Mouse (Mus musculus) MEL (cell line): ENCODE results near the gene Morc4. TPM values are rescaled to one million over a fixed set of nuclear protein-coding genes. Genes with fewer than 3 reads are reported as not detected.

Experiments used
- DNase-seq: peaks from one replicate; pipeline ENCODE4 v3.0.0; 2011; ENCODE audit warnings: low read depth, low spot score
- H3K27ac ChIP-seq: 2 replicates; pipeline ENCODE4 v1.5.1; 2012; ENCODE audit warnings: low read depth, mild to moderate bottlenecking, control low read depth, low read length, moderate library complexity; ENCODE audit not compliant: control insufficient read depth
- H3K27me3 ChIP-seq, 2 experiments: fragments of 150-350 bp in 1 of 2; sonication (generic) in 1 of 2; 2 replicates each; pipeline ENCODE4 v1.6.1; 2012; ENCODE audit warnings: low read length in 2 of 2, mild to moderate bottlenecking in 2 of 2, improper control_type of control experiment in 1 of 2, moderate library complexity in 1 of 2; ENCODE audit not compliant: insufficient read depth in 2 of 2, control insufficient read depth in 1 of 2
- H3K36me3 ChIP-seq, 2 experiments: 2 replicates each; pipeline ENCODE4 v1.6.1; 2012 to 2014; ENCODE audit warnings: low read length in 2 of 2, improper control_type of control experiment in 1 of 2, inconsistent platforms in 1 of 2, mild to moderate bottlenecking in 1 of 2; ENCODE audit not compliant: insufficient read depth in 2 of 2, control insufficient read depth in 1 of 2
- H3K4me1 ChIP-seq, 2 experiments: fragments of 150-350 bp in 1 of 2; sonication (generic) in 1 of 2; 2 replicates each; pipeline ENCODE4 v1.6.1; 2012; ENCODE audit warnings: low read length in 2 of 2, improper control_type of control experiment in 1 of 2, mild to moderate bottlenecking in 1 of 2; ENCODE audit not compliant: insufficient read depth in 2 of 2, control insufficient read depth in 1 of 2
- H3K4me3 ChIP-seq, 2 experiments: fragments of 150-350 bp in 1 of 2; sonication (generic) in 1 of 2; 2 replicates each; pipeline ENCODE4 v1.5.1; 2012; ENCODE audit warnings: low read depth in 2 of 2, low read length in 2 of 2, mild to moderate bottlenecking in 2 of 2, moderate library complexity in 2 of 2, control low read depth in 1 of 2, improper control_type of control experiment in 1 of 2; ENCODE audit not compliant: control insufficient read depth in 1 of 2, insufficient read depth in 1 of 2
- H3K79me2 ChIP-seq: 2 replicates; pipeline ENCODE4 v1.6.1; 2012; ENCODE audit warnings: mild to moderate bottlenecking, low read length, moderate library complexity; ENCODE audit not compliant: control insufficient read depth, poor library complexity, insufficient read depth
- H3K9ac ChIP-seq: 2 replicates; pipeline ENCODE4 v1.6.1; 2012; ENCODE audit warnings: low read depth, mild to moderate bottlenecking, control low read depth, low read length, moderate library complexity; ENCODE audit not compliant: control insufficient read depth, poor library complexity, severe bottlenecking
- H3K9me3 ChIP-seq: fragments of 150-350 bp; sonication (generic); replicated peaks from 2 replicates; pipeline ENCODE4 v1.6.1; 2012; ENCODE audit warnings: mild to moderate bottlenecking, low read length, improper control_type of control experiment, moderate library complexity; ENCODE audit not compliant: insufficient read depth
- BHLHE40 ChIP-seq: IDR thresholded peaks from 2 replicates; pipeline ENCODE4 v1.6.1; 2012; ENCODE audit warnings: low read depth, mild to moderate bottlenecking, inconsistent platforms, low read length, improper control_type of control experiment, borderline replicate concordance
- CHD2 ChIP-seq: IDR thresholded peaks from 2 replicates; pipeline ENCODE4 v1.6.1; 2011; ENCODE audit warnings: low read length, improper control_type of control experiment
- CTCF ChIP-seq, 3 experiments: IDR thresholded peaks in 2 of 3; conservative IDR thresholded peaks in 1 of 3; 2 replicates each; pipeline ENCODE4 v1.5.1; 2011 to 2012; ENCODE audit warnings: low read length in 3 of 3, low read depth in 2 of 3, mild to moderate bottlenecking in 2 of 3, improper control_type of control experiment in 1 of 3, inconsistent platforms in 1 of 3, mixed read lengths in 1 of 3, moderate library complexity in 1 of 3; ENCODE audit not compliant: control insufficient read depth in 1 of 3, insufficient read depth in 1 of 3, poor library complexity in 1 of 3, severe bottlenecking in 1 of 3
- E2F4 ChIP-seq: IDR thresholded peaks from 2 replicates; pipeline ENCODE4 v1.6.1; 2011; ENCODE audit warnings: low read depth, low read length, improper control_type of control experiment, borderline replicate concordance
- ELF1 ChIP-seq: IDR thresholded peaks from 2 replicates; pipeline ENCODE4 v1.6.1; 2014; ENCODE audit warnings: low read depth, mild to moderate bottlenecking, inconsistent platforms, low read length, improper control_type of control experiment, moderate library complexity
- EP300 ChIP-seq, 2 experiments: IDR thresholded peaks; 2 replicates each; pipeline ENCODE4 v1.6.1; 2011; ENCODE audit warnings: improper control_type of control experiment in 2 of 2, low read length in 2 of 2, low read depth in 1 of 2, mild to moderate bottlenecking in 1 of 2
- ETS1 ChIP-seq: IDR thresholded peaks from 2 replicates; pipeline ENCODE4 v1.6.1; 2012; ENCODE audit warnings: low read depth, mild to moderate bottlenecking, inconsistent platforms, low read length, improper control_type of control experiment, moderate library complexity
- GABPA ChIP-seq: IDR thresholded peaks from 2 replicates; pipeline ENCODE4 v1.6.1; 2012; ENCODE audit warnings: low read depth, mild to moderate bottlenecking, inconsistent platforms, low read length, improper control_type of control experiment, moderate library complexity
- GATA1 ChIP-seq: IDR thresholded peaks from 2 replicates; pipeline ENCODE4 v1.6.1; 2011; ENCODE audit warnings: low read depth, low read length, improper control_type of control experiment
- JUND ChIP-seq: IDR thresholded peaks from 2 replicates; pipeline ENCODE4 v1.6.1; 2011; ENCODE audit warnings: low read depth, mild to moderate bottlenecking, improper control_type of control experiment, low read length
- MAX ChIP-seq: IDR thresholded peaks from 2 replicates; pipeline ENCODE4 v1.6.1; 2011; ENCODE audit warnings: low read length, improper control_type of control experiment
- MAZ ChIP-seq: IDR thresholded peaks from 2 replicates; pipeline ENCODE4 v1.6.1; 2012; ENCODE audit warnings: low read depth, mild to moderate bottlenecking, inconsistent platforms, low read length, improper control_type of control experiment
- MYB ChIP-seq: IDR thresholded peaks from 2 replicates; pipeline ENCODE4 v1.6.1; 2011; ENCODE audit warnings: mild to moderate bottlenecking, low read depth, low read length, improper control_type of control experiment
- MYC ChIP-seq: IDR thresholded peaks from 2 replicates; pipeline ENCODE4 v1.6.1; 2011; ENCODE audit warnings: low read depth, mild to moderate bottlenecking, low read length, improper control_type of control experiment, moderate library complexity
- POLR2A ChIP-seq, 2 experiments: IDR thresholded peaks; 2 replicates each; pipeline ENCODE4 v1.6.1; 2011 to 2012; ENCODE audit warnings: low read length in 2 of 2, mild to moderate bottlenecking in 2 of 2, control low read depth in 1 of 2, improper control_type of control experiment in 1 of 2, low read depth in 1 of 2, moderate library complexity in 1 of 2; ENCODE audit not compliant: control insufficient read depth in 1 of 2, insufficient read depth in 1 of 2, poor library complexity in 1 of 2
- POLR2AphosphoS2 ChIP-seq: IDR thresholded peaks from 2 replicates; pipeline ENCODE4 v1.6.1; 2011; ENCODE audit warnings: low read length, improper control_type of control experiment
- POLR2AphosphoS5 ChIP-seq: IDR thresholded peaks from 2 replicates; pipeline ENCODE4 v1.6.1; 2012; ENCODE audit warnings: low read depth, borderline replicate concordance, mild to moderate bottlenecking, inconsistent platforms, low read length, moderate library complexity, mixed read lengths
- RAD21 ChIP-seq: IDR thresholded peaks from 2 replicates; pipeline ENCODE4 v1.6.1; 2011; ENCODE audit warnings: mild to moderate bottlenecking, low read depth, low read length, improper control_type of control experiment
- RCOR1 ChIP-seq: IDR thresholded peaks from 2 replicates; pipeline ENCODE4 v1.6.1; 2012; ENCODE audit warnings: low read depth, mild to moderate bottlenecking, inconsistent platforms, low read length, improper control_type of control experiment
- SIN3A ChIP-seq: IDR thresholded peaks from 2 replicates; pipeline ENCODE4 v1.6.1; 2012; ENCODE audit warnings: low read length, improper control_type of control experiment, inconsistent platforms
- TBP ChIP-seq: IDR thresholded peaks from 2 replicates; pipeline ENCODE4 v1.8.0; 2011; ENCODE audit warnings: low read depth, low read length, improper control_type of control experiment
- TCF12 ChIP-seq: IDR thresholded peaks from 2 replicates; pipeline ENCODE4 v1.6.1; 2014; ENCODE audit warnings: low read depth, mild to moderate bottlenecking, inconsistent platforms, low read length, improper control_type of control experiment, moderate library complexity
- USF2 ChIP-seq, 2 experiments: IDR thresholded peaks; 2 replicates each; pipeline ENCODE4 v1.6.1; 2011 to 2012; ENCODE audit warnings: improper control_type of control experiment in 2 of 2, low read length in 2 of 2, borderline replicate concordance in 1 of 2, inconsistent platforms in 1 of 2, low read depth in 1 of 2, mild to moderate bottlenecking in 1 of 2; ENCODE audit not compliant: insufficient read depth in 1 of 2
- ZC3H11A ChIP-seq: IDR thresholded peaks from 2 replicates; pipeline ENCODE4 v1.6.1; 2012; ENCODE audit warnings: low read depth, mild to moderate bottlenecking, inconsistent platforms, low read length, improper control_type of control experiment
- ZMIZ1 ChIP-seq: IDR thresholded peaks from 2 replicates; pipeline ENCODE4 v1.6.1; 2012; ENCODE audit warnings: low read depth, mild to moderate bottlenecking, inconsistent platforms, low read length, improper control_type of control experiment, moderate library complexity
- ZNF384 ChIP-seq: IDR thresholded peaks from 2 replicates; pipeline ENCODE4 v1.6.1; 2012; ENCODE audit warnings: low read depth, mild to moderate bottlenecking, inconsistent platforms, low read length, improper control_type of control experiment
- polyA plus RNA-seq, 2 experiments: library from polyadenylated mRNA; stranded (reverse) in 1 of 2; unstranded in 1 of 2; fragments of >175 nt in 1 of 2; fragments of >200 nt in 1 of 2; gene quantifications; 2 replicates each; pipeline versions ENCODE4 v1.2.1 to v1.2.4; 2012; ENCODE audit warnings: low replicate concordance in 2 of 2, low read depth in 1 of 2; ENCODE audit not compliant: insufficient read length in 2 of 2, insufficient read depth in 1 of 2, missing spikeins in 1 of 2
- total RNA-seq: library from RNA; depleted of rRNA; stranded (reverse); fragments of 300-350 nt; gene quantifications from 2 replicates; pipeline ENCODE4 v1.2.3, GENCODE M21; 2012

Morc4 gene
- total and polyA plus RNA-seq, 3 experiments = 4.2 to 221 (median 20.4) TPM

DNA sequence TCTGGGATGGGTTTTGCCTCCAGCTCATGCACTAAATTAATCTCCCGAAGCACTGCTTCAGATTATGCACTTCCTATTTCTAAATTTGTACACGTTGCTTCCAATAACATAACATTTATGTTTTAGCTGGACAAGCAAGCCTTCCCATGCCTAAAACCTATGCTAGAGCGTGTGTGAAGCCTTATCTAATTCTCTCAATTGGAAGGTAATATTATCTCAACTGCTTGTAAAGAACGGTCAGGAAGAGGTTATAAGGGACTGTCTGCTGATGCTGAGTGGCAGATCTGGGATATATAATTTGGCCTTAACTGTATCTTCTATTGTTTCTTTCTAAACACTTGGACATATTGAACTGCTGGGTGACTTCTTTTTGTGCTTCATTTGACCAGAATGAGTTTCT is 44.6 kb downstream of the Morc4 start:
- H3K9ac ChIP-seq = no peak overlapping the region
- peak; percentile 41 for DNase-seq
- H3K27ac ChIP-seq = peak overlapping the region; percentile 61
- no peaks in the 10 kb centered on the region for H3K9me3 ChIP-seq
- H3K36me3 ChIP-seq = peaks cover 0 to 25% of the 10 kb centered on the region in 2 experiments; a peak in 2 of 4 replicates
- no peak for TF ChIP-seq POLR2A (IDR thresholded peaks at IDR 0.05; ENCODE audit: control insufficient read depth in 1 of 2, insufficient read depth in 1 of 2, low read depth in 1 of 2, low read length in 2 of 2, poor library complexity in 1 of 2)
- no peak for TF ChIP-seq CHD2
- 0 out of 2 replicates have a peak, but pooled peaks have one; percentile 7 for TF ChIP-seq TCF12
- peak; percentile 11 to 53; a peak in 3 of 4 replicates for TF ChIP-seq EP300 (IDR thresholded peaks at IDR 0.05; ENCODE audit: low read depth in 1 of 2, low read length in 2 of 2)
- TF ChIP-seq ZNF384 = no peak
- TF ChIP-seq MAZ = no peak
- TF ChIP-seq POLR2AphosphoS2 = no peak
- no peak for TF ChIP-seq ZC3H11A
- no peak for TF ChIP-seq MYC
- TF ChIP-seq MYB = no peak
- no peak for TF ChIP-seq ZMIZ1
- no peak for TF ChIP-seq TBP
- peak; percentile 53; the same call in 1 of the 2 replicates for TF ChIP-seq GATA1
- no peak for TF ChIP-seq E2F4
- no peak for TF ChIP-seq CTCF (IDR thresholded peaks at IDR 0.05 in 2 of 3, conservative IDR thresholded peaks at IDR 0.05 in 1 of 3; ENCODE audit: control insufficient read depth in 1 of 3, insufficient read depth in 1 of 3, low read depth in 2 of 3, low read length in 3 of 3, poor library complexity in 1 of 3, severe bottlenecking in 1 of 3)
- TF ChIP-seq ELF1 = no peak
- no peak for TF ChIP-seq BHLHE40
- no peak for TF ChIP-seq JUND
- no peak for TF ChIP-seq RAD21
- no peak for TF ChIP-seq GABPA
- TF ChIP-seq USF2 (IDR thresholded peaks at IDR 0.05; ENCODE audit: borderline replicate concordance in 1 of 2, insufficient read depth in 1 of 2, low read depth in 1 of 2, low read length in 2 of 2) = no peak
- TF ChIP-seq MAX = no peak
- TF ChIP-seq POLR2AphosphoS5 = no peak
- peak; percentile 22; the same call in 1 of the 2 replicates for TF ChIP-seq ETS1
- no peak for TF ChIP-seq RCOR1
- no peak for TF ChIP-seq SIN3A
- peaks cover 14% of the 10 kb centered on the region in 2 experiments for H3K4me1 ChIP-seq
- H3K27me3 ChIP-seq = no peaks in the 10 kb centered on the region
- H3K4me3 ChIP-seq = no peak overlapping the region
- H3K79me2 ChIP-seq = no peaks in the 10 kb centered on the region
